Mouse (Mus musculus) lung, embryonic 15.5 days (tissue): ENCODE measurements around the gene Myl6. TPM values are rescaled to one million over a fixed set of nuclear protein-coding genes. Genes with fewer than 3 reads are reported as not detected.

Source experiments
- ATAC-seq: fragments of 200-750 bp; cut with Nextera tagmentation; 2 replicates; pipeline ENCODE4 v1.8.0; 2017; ENCODE audit warnings: moderate number of reproducible peaks, borderline replicate concordance; ENCODE audit not compliant: low FRiP score, low TSS enrichment; ENCODE audit errors: extremely low read depth
- H3K27ac ChIP-seq: fragments of 300-500 bp; sonication (generic); 2 replicates; pipeline ENCODE4 v1.5.1; 2015; ENCODE audit warnings: moderate library complexity, mild to moderate bottlenecking, inconsistent platforms
- H3K27me3 ChIP-seq: fragments of 300-500 bp; sonication (generic); 2 replicates; pipeline ENCODE4 v1.6.1; 2015; ENCODE audit warnings: inconsistent platforms
- H3K36me3 ChIP-seq: fragments of 300-500 bp; sonication (generic); 2 replicates; pipeline ENCODE4 v1.6.1; 2015; ENCODE audit warnings: inconsistent platforms
- H3K4me1 ChIP-seq: fragments of 300-500 bp; sonication (generic); 2 replicates; pipeline ENCODE4 v1.6.1; 2015; ENCODE audit warnings: inconsistent platforms
- H3K4me2 ChIP-seq: fragments of 300-500 bp; sonication (generic); 2 replicates; pipeline ENCODE4 v1.6.1; 2015; ENCODE audit warnings: inconsistent platforms, mild to moderate bottlenecking, moderate library complexity
- H3K4me3 ChIP-seq: fragments of 300-500 bp; sonication (generic); 2 replicates; pipeline ENCODE4 v1.5.1; 2015; ENCODE audit warnings: mild to moderate bottlenecking, inconsistent platforms
- H3K9ac ChIP-seq: fragments of 300-500 bp; sonication (generic); 2 replicates; pipeline ENCODE4 v1.6.1; 2015; ENCODE audit warnings: inconsistent platforms
- H3K9me3 ChIP-seq: fragments of 300-500 bp; sonication (generic); 2 replicates; pipeline ENCODE4 v1.6.1; 2016; ENCODE audit warnings: inconsistent platforms
- WGBS: fragments of 180-500 bp; shearing (Covaris S2); methylation state at CpG from one replicate; pipeline ENCODE4 v1.1.7; 2015; 5-methylcytosine and 5-hydroxymethylcytosine counted together
- polyA plus RNA-seq: library from polyadenylated mRNA; unstranded; fragments of >200 nt; fragmentation: Nextera tagmentation; extraction: Ambion mirVana; gene quantifications from 2 replicates; pipeline ENCODE4 v1.2.1, GENCODE M21; 2015

The Myl6 gene
- 1,477 and 1,532 TPM in 2 replicates for polyA plus RNA-seq

- Histone ChIP-seq H3K27ac (peak within 1 kb of the TSS; percentile 99), H3K9me3 (no peaks in the 10 kb centered on the region), H3K4me1 (peaks cover 37% of the 10 kb centered on the region), H3K27me3 (no peaks in the 10 kb centered on the region), H3K4me3 (peak within 1 kb of the TSS; percentile 83), H3K9ac (peak within 1 kb of the TSS; percentile 84), H3K36me3 (peaks cover 24% of the 10 kb centered on the region), H3K4me2 (peak within 1 kb of the TSS; percentile 77)
- WGBS = under 1% methylated on average over 45 of the region's 45 CpGs
- peak; percentile 92 for ATAC-seq
Measured at GRCm38 (mm10) chr10:128493695-128494666, at the start of gene Myl6. Myl6 (minus strand) TSS chr10:128494145.

- Histone ChIP-seq H3K36me3 (peaks cover 38% of the 10 kb centered on the region), H3K4me1 (peaks cover 15% of the 10 kb centered on the region), H3K9me3 (no peaks in the 10 kb centered on the region), H3K27me3 (no peaks in the 10 kb centered on the region), H3K4me3 (no peak overlapping the region), H3K27ac (no peak overlapping the region), H3K9ac (no peak overlapping the region), H3K4me2 (no peak overlapping the region)
- ATAC-seq = no peak
- WGBS = 54% methylated on average over 2 of the region's 2 CpGs
Measured at GRCm38 (mm10) chr10:128543100-128543499, 49.2 kb upstream of the Myl6 start.

GRCm38 (mm10) chr10:128538340-128538870 is 44.5 kb upstream of the Myl6 start:
- Histone ChIP-seq H3K9ac (no peak overlapping the region), H3K4me2 (no peak overlapping the region), H3K4me3 (no peak overlapping the region), H3K27ac (no peak overlapping the region), H3K9me3 (no peaks in the 10 kb centered on the region), H3K27me3 (no peaks in the 10 kb centered on the region), H3K36me3 (peaks cover 15% of the 10 kb centered on the region), H3K4me1 (no peaks in the 10 kb centered on the region; the same call in 1 of the 2 replicates)
- WGBS = 83% methylated on average over 1 of the region's 1 CpGs
- no peak for ATAC-seq

- ATAC-seq = peak; percentile 96
- H3K4me3 ChIP-seq = peak overlapping the region; percentile 20
- peak overlapping the region; percentile 40 for H3K4me2 ChIP-seq
- H3K27ac ChIP-seq = peak overlapping the region; percentile 11
- H3K4me1 ChIP-seq = no peaks in the 10 kb centered on the region; the same call in 1 of the 2 replicates
- H3K27me3 ChIP-seq = no peaks in the 10 kb centered on the region
- no peaks in the 10 kb centered on the region for H3K9me3 ChIP-seq
- 11% methylated on average over 18 of the region's 18 CpGs for WGBS
- no peak overlapping the region for H3K9ac ChIP-seq
- H3K36me3 ChIP-seq = no peaks in the 10 kb centered on the region
Measured at GRCm38 (mm10) chr10:128536266-128536940, 42.5 kb upstream of the Myl6 start.

GRCm38 (mm10) chr10:128535624-128536265 is 41.8 kb upstream of the Myl6 start:
- no peaks in the 10 kb centered on the region for H3K27me3 ChIP-seq
- H3K4me2 ChIP-seq = peak overlapping the region; percentile 40
- H3K27ac ChIP-seq = peak overlapping the region; percentile 9; the same call in 1 of the 2 replicates
- no peak overlapping the region for H3K9ac ChIP-seq
- WGBS = 68% methylated on average over 4 of the region's 4 CpGs
- H3K4me1 ChIP-seq = no peaks in the 10 kb centered on the region; the same call in 1 of the 2 replicates
- peak; percentile 25; the same call in 1 of the 2 replicates for ATAC-seq
- peak overlapping the region; percentile 20 for H3K4me3 ChIP-seq
- H3K36me3 ChIP-seq = no peaks in the 10 kb centered on the region
- no peaks in the 10 kb centered on the region for H3K9me3 ChIP-seq

GRCm38 (mm10) chr10:128535206-128535605 is 41.3 kb upstream of the Myl6 start:
- Histone ChIP-seq H3K4me3 (no peak overlapping the region), H3K4me1 (no peaks in the 10 kb centered on the region; the same call in 1 of the 2 replicates), H3K36me3 (no peaks in the 10 kb centered on the region), H3K27me3 (no peaks in the 10 kb centered on the region), H3K27ac (no peak overlapping the region), H3K9ac (no peak overlapping the region), H3K4me2 (no peak overlapping the region), H3K9me3 (no peaks in the 10 kb centered on the region)
- ATAC-seq = no peak
- 77% methylated on average over 2 of the region's 2 CpGs for WGBS

GRCm38 (mm10) chr10:128526366-128527356 is 32.7 kb upstream of the Myl6 start:
- Histone ChIP-seq H3K9ac (peak overlapping the region; percentile 30), H3K27ac (peak overlapping the region; percentile 60; the same call in 1 of the 2 replicates), H3K4me1 (peaks cover 15% of the 10 kb centered on the region), H3K27me3 (0 out of 2 replicates have a peak, but pooled peaks cover 3% of the 10 kb centered on the region), H3K9me3 (no peaks in the 10 kb centered on the region), H3K36me3 (no peaks in the 10 kb centered on the region), H3K4me3 (peak overlapping the region; percentile 80), H3K4me2 (peak overlapping the region; percentile 99)
- 27% methylated on average over 28 of the region's 28 CpGs for WGBS
- no peak for ATAC-seq

- peak within 1 kb of the TSS; percentile 99 for H3K4me2 ChIP-seq
- H3K9ac ChIP-seq = peak within 1 kb of the TSS; percentile 76
- 0 out of 2 replicates have a peak, but pooled peaks cover 3% of the 10 kb centered on the region for H3K27me3 ChIP-seq
- ATAC-seq = peak; percentile 98
- no peaks in the 10 kb centered on the region for H3K36me3 ChIP-seq
- H3K4me1 ChIP-seq = peaks cover 15% of the 10 kb centered on the region
- peak within 1 kb of the TSS; percentile 78 for H3K27ac ChIP-seq
- WGBS = under 1% methylated on average over 37 of the region's 37 CpGs
- peak within 1 kb of the TSS; percentile 80 for H3K4me3 ChIP-seq
- H3K9me3 ChIP-seq = no peaks in the 10 kb centered on the region
Measured at GRCm38 (mm10) chr10:128525671-128526308, 31.8 kb upstream of the Myl6 start, which contains the start of gene Esyt1. Esyt1 (minus strand) TSS chr10:128525871.

GRCm38 (mm10) chr10:128524732-128525662 is 31.1 kb upstream of the Myl6 start:
- peak overlapping the region; percentile 78 for H3K27ac ChIP-seq
- H3K27me3 ChIP-seq = 0 out of 2 replicates have a peak, but pooled peaks cover 3% of the 10 kb centered on the region
- peak overlapping the region; percentile 76 for H3K9ac ChIP-seq
- no peaks in the 10 kb centered on the region for H3K9me3 ChIP-seq
- H3K4me1 ChIP-seq = peaks cover 15% of the 10 kb centered on the region
- under 1% methylated on average over 58 of the region's 58 CpGs for WGBS
- peak; percentile 36 for ATAC-seq
- H3K36me3 ChIP-seq = no peaks in the 10 kb centered on the region
- peak overlapping the region; percentile 99 for H3K4me2 ChIP-seq
- peak overlapping the region; percentile 80 for H3K4me3 ChIP-seq
